Mouse (Mus musculus): ENCODE results near the gene Ccl2.

The Ccl2 gene

DNA sequence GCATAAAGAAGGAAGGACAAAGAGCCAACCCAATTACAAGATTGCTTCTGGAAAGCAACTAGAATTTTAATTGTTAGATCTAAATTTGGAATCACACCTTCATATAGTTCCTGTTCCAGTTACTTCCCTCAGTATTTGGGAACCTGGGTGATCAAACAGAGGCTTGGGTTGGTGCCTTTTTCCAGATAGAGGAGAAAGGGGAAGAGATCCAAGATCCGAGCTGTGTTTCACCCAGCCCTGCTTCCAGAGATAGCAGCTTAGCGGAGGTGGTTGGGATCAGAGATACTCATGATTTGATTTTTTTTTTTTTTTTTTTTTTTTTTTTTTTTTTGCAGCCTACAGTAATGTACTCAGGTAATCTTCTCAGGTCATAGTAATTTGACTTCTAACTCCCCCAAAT lies 486 bp downstream of the Ccl2 start:
- no peak for DNase-seq (ENCODE audit: low spot score in 2 of 2)

DNA sequence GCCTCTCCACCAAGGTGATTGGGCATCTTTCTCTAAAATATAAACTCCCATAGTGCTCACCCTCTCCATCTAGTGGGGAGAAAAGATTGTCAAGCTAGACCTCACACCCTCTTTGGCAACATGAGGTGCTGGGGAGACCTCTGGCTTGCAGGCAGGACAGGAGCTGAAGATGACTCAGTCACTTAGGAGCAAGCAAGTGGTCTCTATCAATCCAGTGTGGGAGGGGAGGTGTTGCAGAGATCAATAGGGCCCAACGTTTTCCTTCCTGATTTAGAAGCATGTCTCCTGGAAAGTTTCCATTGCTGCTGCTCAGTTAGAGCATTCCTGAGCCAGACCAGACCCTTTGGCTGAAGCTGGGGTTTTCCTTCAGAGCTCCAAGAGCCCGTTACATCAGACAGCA lies 3.2 kb downstream of the Ccl2 start, which contains the start of gene Gm17268:
Gene Gm17268 (minus strand): TSS at position 28 of the 400 bp plus-strand sequence.
- no peak for DNase-seq (ENCODE audit: low spot score in 2 of 2)

DNA sequence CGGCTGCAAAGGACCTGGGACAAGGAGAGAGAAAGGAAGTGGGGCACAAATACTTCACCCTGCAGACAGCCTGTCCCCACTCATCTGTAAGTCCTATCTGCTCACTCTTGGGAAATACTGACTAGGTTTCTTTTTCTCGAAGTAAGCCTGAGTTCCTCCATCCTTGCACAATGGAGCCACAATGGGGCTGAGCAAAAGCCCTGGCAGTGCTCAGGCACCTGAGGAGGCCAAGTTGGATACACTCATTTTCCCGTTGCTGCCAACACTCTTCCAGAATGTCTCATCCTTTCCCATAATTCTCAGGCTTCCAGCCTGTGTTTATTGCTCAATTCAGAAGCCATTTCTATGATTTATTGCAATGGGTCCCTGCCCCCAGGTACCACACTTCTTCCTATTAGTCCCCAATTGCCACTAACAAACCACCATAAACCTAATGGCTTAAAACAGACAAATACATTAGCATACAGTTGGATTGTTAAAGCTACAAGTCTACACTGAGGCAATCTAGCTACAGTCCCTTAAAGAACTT lies 3.8 kb downstream of the Ccl2 start:
- no peak for DNase-seq (ENCODE audit: low spot score in 2 of 2)

DNA sequence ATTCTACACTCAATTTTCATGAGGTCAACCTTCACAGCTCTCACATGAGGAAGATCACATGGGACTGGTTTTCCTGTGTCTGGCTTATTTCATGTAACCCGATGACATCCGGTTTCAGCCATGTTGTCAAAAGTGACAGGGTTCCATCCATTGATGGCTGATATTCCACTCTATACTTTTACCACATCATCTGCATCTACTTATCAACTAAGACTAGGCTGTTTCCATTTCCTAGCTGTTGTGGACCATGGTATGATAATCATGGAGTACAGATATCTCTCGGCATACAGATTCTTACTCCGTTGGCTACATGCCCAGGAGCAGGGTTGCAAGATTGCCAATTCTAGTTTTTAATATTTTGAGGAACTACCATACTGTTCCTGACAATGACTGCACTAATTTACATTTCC lies 6.3 kb downstream of the Ccl2 start:
- DNase-seq (ENCODE audit: low spot score in 2 of 2) = no peak

DNA sequence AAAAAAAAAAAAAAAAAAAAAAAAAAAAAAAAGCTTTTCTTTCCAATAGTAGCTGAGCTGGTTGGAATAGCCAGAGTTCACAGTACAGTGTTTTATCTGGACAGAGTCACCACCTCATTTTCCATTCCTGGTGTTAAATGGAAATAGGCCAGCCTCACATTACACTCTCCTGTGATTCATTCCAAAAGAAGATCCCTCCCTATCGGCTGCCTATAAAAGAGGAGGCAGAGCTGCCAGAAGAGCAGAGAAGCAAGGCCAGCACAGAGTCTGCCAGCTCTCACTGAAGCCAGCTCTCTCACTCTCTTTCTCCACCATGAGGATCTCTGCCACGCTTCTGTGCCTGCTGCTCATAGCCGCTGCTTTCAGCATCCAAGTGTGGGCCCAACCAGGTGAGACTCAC lies 10.1 kb downstream of the Ccl2 start, which contains the start of gene Ccl7:
Gene Ccl7 (plus strand): TSS at position 242 of the 400 bp plus-strand sequence.
- DNase-seq (ENCODE audit: low spot score in 2 of 2) = no peak

DNA sequence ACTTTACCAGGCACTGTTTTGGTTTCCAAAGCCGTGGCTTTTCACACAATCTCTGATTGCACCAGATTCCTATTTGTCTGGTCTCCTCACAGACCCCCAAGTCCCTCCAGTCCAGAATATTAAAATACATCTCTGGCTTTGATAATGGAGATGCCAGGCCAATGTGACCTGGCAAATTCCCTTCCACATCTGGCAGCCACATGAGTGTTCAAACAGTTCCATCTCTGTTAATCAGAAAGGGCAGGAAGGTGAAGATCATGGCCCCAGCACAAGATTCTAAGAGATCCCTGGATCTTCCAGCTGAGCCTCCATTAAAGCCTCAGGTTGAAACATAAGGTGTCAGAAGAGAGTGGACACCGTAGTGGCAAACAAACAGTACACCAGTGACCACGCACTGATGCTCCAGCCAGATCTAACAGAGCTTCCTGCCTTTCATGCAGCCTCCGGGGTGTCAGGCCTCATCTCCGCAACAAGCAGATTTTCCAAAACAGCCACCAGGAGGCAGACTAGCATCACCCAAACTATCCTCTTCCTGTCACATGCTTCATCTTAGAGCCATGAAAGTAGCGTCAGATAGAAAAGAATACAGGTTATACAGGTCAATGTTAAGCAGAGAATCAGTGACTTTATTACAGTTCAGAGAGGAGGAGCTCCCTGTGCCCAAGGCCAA lies 12.5 kb downstream of the Ccl2 start:
- DNase-seq (ENCODE audit: low spot score in 2 of 2) = no peak

DNA sequence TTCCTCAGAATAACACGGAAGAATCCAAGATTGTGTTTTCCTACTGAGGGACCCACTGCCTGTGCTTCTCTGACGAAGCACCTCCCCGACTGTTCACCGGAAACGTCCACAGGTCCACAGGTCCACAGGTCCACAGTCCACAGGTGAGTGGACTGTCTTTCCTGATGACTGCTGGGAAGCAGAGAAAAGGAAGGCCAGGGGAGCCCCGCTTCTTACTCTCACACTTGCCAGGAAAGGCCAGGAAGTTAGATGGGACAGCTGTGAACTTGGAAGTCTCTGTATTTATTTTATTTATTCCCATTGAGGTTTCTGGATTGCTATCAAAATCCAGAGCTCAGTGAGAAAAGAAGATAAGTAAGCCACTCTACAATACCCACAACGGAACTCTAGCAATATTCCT lies 18.5 kb downstream of the Ccl2 start:
- no peak for DNase-seq (ENCODE audit: low spot score in 2 of 2)

DNA sequence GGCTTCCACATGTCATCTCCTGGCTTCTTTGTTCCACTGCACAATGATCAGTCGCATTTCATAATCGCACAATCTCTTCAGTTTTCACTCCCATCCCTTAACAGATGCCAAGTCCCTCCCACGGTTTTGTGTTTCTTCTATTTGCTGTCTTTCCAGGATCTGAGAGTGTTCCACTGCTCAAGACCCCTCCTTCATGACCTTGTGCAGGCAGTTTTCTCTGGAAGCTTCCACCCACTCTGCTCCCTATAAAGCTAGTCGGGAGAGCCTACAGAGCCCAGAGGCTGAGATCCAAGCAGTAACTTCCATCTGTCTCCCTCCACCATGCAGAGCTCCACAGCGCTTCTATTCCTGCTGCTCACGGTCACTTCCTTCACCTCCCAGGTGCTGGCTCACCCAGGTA lies 22.3 kb downstream of the Ccl2 start, which contains the start of gene Ccl11:
Gene Ccl11 (plus strand): TSS at position 178 of the 400 bp plus-strand sequence.
- peak; percentile 17 to 27 for DNase-seq (ENCODE audit: low spot score in 2 of 2)

DNA sequence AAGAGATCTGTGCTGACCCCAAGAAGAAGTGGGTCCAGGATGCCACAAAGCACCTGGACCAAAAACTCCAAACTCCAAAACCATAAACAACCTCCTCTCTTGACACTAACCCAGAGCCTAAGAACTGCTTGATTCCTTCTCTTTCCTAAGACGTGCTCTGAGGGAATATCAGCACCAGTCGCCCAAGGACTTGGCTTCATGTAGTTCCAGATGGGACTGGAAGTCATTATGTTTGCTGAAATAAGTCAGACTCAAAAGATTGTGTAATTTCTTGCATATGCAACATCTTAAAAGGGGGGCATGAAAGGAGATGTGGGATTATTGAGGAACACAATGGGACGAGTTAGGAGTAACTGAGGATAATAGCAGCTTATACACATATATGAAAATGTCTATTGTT lies 26.9 kb downstream of the Ccl2 start:
- no peak for DNase-seq (ENCODE audit: low spot score in 2 of 2)

DNA sequence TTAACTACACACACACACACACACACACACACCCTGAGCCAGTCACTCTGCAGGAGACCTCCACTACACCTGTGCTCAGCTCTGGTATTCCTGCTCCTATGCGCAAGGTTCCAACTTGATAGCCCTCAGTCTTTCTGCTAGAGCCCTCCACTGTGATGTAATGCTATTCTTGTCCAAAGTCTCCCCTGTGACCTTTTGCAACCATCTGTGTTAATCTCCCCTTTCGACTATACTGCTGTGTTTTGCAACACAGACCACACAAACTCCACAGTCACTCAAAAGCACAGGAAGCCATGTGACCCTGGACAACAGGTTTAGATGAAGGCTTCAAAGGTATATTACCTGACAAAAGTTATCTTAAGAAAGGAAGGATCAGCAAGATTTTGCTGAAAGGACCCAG lies 28.1 kb downstream of the Ccl2 start:
- no peak for DNase-seq (ENCODE audit: low spot score in 2 of 2)

DNA sequence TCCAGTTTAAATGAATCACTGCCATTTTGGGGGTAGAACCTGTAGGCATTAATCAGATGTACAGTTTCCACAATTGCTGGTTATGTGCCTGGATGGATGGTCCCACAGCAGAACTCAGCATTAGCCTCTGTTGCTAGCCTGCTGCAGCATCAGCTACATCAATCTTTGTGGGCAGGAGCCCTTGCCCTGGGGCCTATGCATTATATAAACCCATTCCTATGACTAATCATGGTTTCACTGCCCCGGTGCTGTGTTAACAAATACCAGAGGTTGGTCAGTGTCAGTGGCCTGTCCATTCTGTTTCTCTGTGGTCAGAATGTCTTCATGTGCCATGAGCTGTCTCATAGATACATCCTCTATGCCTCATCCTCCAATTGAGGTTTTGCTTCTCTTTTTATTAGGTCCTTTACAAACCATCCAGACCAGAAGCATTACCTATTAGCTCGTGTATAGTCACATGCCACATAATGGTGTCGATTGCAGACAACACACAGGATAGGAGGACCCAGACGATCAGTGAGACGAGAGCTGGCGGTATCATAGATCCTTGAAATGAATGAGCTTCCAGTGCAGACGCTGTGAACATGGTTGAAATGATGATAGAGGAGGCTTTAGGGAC lies 31.7 kb downstream of the Ccl2 start:
- DNase-seq (ENCODE audit: low spot score in 2 of 2) = no peak

DNA sequence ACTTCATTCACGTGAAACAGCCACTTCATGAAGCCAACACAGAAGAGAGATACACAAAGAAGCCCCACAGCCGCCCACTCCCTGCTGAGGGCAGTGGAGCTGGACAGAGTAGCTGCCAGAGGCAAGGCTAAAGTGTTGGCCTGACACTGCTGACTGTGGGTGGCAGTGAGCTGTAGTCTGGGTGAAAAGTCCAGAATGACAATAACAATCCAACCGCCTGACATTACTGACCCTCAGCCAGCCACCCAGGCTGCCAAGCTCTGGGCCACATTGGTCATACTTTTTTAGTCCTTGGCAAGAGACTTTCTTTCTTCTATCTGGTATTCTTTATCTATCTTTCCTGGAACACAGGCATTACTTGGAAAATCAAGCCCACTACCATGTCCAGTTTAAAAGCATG lies 35.7 kb downstream of the Ccl2 start:
- no peak for DNase-seq (ENCODE audit: low spot score in 2 of 2)

DNA sequence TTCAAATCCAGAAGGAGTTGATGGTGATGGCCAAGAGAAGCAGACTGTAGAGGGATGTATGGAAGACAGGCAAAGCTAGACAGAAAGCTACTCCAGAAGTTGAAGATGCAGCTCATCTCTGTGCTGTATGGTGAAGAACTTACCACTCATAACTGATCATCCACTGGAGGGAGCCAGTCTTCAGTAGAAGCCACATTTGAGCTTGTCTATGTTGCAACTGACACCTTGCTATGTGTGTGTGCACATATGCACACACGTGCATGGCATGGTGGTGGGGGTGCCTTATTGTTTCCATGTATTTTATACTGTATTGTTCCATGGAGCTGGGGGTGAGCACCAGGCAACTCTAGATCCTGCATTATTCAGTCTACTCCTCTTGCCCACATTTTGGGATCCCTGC lies 37.0 kb downstream of the Ccl2 start:
- no peak for DNase-seq (ENCODE audit: low spot score in 2 of 2)

DNA sequence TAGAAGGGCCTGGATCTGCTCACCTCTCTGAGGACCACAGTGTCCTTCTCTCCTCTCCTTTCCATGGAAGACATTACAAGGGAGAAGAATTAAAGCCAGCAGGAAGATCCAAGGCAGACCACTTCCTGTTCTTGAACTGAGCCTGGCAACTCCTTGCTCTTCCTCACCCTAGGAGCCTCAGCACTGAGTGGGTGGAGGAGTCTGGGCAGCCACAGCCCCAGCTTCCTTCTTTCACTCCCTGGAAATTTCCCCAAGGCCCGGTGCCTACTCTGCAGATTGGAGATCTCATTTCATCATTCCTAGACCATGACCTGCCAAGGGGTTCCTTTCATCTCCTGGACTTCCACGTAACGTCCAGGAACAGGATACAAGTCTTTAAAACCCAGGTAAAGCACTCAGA lies 37.6 kb downstream of the Ccl2 start:
- no peak for DNase-seq (ENCODE audit: low spot score in 2 of 2)

DNA sequence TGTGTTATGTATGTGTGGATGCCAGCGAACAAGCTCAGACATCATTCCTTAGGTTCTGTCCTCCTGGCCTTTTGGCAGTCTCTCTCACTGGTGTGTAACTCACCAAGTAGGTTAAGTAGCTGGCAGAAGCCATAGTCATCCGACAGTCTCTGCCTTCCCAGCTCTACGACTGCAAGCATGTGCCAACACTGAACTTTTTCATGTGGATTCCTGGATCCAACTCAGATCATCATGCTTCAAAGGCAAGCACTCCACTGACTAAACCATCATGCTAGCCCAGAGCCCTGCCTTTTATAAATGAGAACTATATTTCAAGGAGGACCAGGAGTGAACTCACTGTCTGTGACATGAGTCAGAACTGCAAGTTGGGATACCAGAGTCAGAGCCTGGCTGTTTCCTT lies 38.3 kb downstream of the Ccl2 start:
- no peak for DNase-seq (ENCODE audit: low spot score in 2 of 2)

DNA sequence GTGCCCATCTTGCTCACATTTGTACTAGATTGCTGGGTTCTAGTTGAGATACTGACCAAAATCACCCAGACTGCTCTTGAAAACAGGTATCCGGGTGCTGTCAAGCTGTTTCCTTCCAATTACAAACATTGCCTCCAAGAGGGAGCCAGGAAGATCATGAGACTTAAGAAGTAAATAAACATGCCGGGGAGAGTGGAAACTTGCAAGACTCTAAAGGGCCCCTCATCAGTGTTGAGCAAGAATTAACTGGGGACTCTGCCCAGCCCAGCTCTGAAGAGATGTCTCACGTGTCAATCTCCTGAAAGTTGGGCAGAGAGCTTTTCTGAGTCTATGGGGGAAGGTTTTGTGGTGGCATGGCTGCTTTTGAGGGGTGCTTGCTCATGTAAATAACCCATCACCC lies 41.7 kb downstream of the Ccl2 start:
- DNase-seq (ENCODE audit: low spot score in 2 of 2) = no peak

DNA sequence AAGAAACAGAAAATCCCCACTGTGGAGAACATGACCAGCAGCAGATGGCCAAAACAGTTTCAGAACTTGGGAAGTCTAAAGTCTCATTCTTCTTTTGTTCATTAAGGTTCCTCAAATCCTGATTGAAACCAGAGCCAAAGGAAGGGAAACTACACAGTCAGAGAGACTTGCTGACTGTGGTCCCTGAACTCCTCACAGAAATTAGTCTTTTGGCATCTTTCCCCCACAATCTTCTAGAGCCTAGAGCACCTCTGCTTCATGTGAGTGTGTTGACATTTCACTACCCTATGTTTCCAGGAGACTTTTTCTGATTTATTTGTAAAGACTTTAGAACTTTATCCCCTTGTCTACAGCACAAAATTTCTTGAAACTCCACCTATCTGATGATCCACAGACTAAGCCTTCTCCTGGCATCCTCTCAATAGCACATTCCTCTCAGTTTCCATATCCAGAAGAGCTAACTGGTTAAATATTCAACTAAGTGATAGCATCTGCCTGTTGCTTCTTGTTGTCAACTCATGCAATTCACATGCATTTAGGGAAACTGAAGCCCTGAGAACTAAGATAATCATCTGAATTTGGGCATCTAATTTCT lies 42.9 kb downstream of the Ccl2 start:
- no peak for DNase-seq (ENCODE audit: low spot score in 2 of 2)

DNA sequence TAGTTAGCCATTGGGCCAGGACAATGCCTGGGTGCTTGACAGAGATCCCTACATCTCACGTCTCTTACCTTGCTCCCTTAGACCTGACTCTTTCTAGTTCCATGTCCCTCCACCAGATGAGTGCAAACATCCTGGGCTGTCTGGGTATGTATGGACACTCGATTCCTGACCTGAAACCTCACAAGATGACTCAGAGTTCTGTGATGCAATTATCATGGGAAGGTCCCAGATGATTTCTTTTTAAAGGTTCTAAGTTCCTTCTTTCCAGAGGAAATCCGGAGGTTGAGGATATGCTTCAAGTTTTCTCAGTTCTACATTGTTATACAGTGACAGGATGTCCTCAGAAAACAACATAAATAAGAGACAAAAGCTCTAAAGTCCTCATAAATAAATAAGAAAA lies 45.5 kb downstream of the Ccl2 start:
- DNase-seq (ENCODE audit: low spot score in 2 of 2) = no peak

DNA sequence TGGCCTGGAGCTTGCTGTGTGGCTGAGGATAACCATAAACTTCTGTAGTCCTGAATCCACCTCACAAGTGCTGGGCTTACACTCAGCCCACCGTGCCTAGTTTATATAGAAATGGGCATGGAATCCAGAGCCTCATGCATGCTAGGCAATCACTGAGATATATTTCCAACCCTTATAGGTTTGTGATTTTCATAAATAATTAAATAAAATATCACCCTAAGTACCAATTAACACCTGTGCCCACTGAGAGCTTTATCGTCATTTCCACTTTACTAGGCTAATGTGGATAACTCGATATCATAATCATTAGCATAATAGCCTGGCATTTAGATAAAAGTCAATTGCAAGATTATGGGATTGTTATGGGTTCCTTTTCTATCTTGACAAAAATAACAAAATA lies 49.0 kb downstream of the Ccl2 start:
- DNase-seq (ENCODE audit: low spot score in 2 of 2) = no peak

Measured in right cerebral cortex, postnatal 36 days (tissue).